Mouse (Mus musculus) midbrain, embryonic 16.5 days (tissue): ENCODE measurements around the gene Eef1akmt3. TPM values are rescaled to one million over a fixed set of nuclear protein-coding genes. Genes with fewer than 3 reads are reported as not detected.

Experiments used
- ATAC-seq: fragments of 200-750 bp; cut with Nextera tagmentation; 2 replicates; pipeline ENCODE4 v1.8.0; 2017; ENCODE audit warnings: moderate TSS enrichment
- H3K27ac ChIP-seq: fragments of 300-500 bp; sonication (generic); 2 replicates; pipeline ENCODE4 v1.5.1; 2014; ENCODE audit warnings: mild to moderate bottlenecking, low read length, mixed read lengths
- H3K27me3 ChIP-seq: fragments of 300-500 bp; sonication (generic); 2 replicates; pipeline ENCODE4 v1.6.1; 2014; ENCODE audit warnings: low read depth, low read length, mixed read lengths; ENCODE audit not compliant: control insufficient read depth, insufficient read depth
- H3K36me3 ChIP-seq: fragments of 300-500 bp; sonication (generic); 2 replicates; pipeline ENCODE4 v1.6.1; 2014; ENCODE audit warnings: mild to moderate bottlenecking, low read length, moderate library complexity, mixed read lengths; ENCODE audit not compliant: control insufficient read depth, insufficient read depth
- H3K4me1 ChIP-seq: fragments of 300-500 bp; sonication (generic); 2 replicates; pipeline ENCODE4 v1.6.1; 2014; ENCODE audit warnings: mild to moderate bottlenecking, low read length, mixed read lengths; ENCODE audit not compliant: control insufficient read depth, insufficient read depth
- H3K4me2 ChIP-seq: fragments of 300-500 bp; sonication (generic); 2 replicates; pipeline ENCODE4 v1.6.1; 2014; ENCODE audit warnings: mild to moderate bottlenecking, low read length, mixed read lengths
- H3K4me3 ChIP-seq: fragments of 300-500 bp; sonication (generic); 2 replicates; pipeline ENCODE4 v1.5.1; 2014; ENCODE audit warnings: low read depth, mild to moderate bottlenecking, low read length, moderate library complexity, mixed read lengths
- H3K9ac ChIP-seq: fragments of 300-500 bp; sonication (generic); 2 replicates; pipeline ENCODE4 v1.6.1; 2014; ENCODE audit warnings: low read depth, low read length, mixed read lengths
- H3K9me3 ChIP-seq: fragments of 300-500 bp; sonication (generic); replicated peaks from 2 replicates; pipeline ENCODE4 v1.6.1; 2014; ENCODE audit warnings: mild to moderate bottlenecking, low read length, mixed read lengths; ENCODE audit not compliant: control insufficient read depth, poor library complexity, severe bottlenecking
- WGBS: fragments of 180-500 bp; shearing (Covaris S2); extraction: QIAGEN DNeasy Blood & Tissue Kit; methylation state at CpG from one replicate; pipeline ENCODE4 v1.1.7; 2014; 5-methylcytosine and 5-hydroxymethylcytosine counted together
- polyA plus RNA-seq: library from polyadenylated mRNA; unstranded; fragments of >200 nt; fragmentation: Nextera tagmentation; extraction: Ambion mirVana; gene quantifications from 2 replicates; pipeline ENCODE4 v1.2.1, GENCODE M21; 2015

Gene Eef1akmt3
- polyA plus RNA-seq, 1 experiment from 2014 or later = 0.21 TPM

- H3K27ac ChIP-seq = no peak overlapping the region
- H3K36me3 ChIP-seq = peaks cover 16% of the 10 kb centered on the region
- ATAC-seq = no peak
- H3K9ac ChIP-seq = no peak overlapping the region
- no peak overlapping the region for H3K4me2 ChIP-seq
- H3K4me3 ChIP-seq = no peak overlapping the region
- no peaks in the 10 kb centered on the region for H3K4me1 ChIP-seq
- no peaks in the 10 kb centered on the region for H3K9me3 ChIP-seq
- H3K27me3 ChIP-seq = no peaks in the 10 kb centered on the region
- 91% methylated on average over 9 of the region's 9 CpGs for WGBS
Measured at GRCm38 (mm10) chr10:127001297-127001696, 40.0 kb downstream of the Eef1akmt3 start.

DNA sequence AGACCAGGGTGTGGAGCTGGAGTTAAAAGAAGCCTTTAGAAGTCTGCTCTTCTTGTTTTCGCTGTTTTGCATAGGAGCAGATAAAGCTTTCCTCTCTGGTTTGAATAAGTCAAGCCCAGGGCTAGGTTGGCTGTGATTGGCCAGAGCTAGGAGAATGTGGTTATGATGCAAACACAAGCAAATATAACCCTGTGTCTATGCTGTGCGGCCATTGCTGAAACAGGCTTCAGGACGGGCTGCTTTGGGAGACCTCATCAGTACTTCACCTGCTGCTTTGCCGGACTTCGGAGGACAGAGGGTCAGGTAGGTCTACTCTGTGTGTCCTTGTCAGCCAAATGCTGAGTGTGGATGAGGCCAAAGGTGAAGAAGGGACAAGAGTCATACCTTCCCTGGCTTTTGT, 40.8 kb downstream of the Eef1akmt3 start, which contains the start of gene Avil:
Gene Avil, plus strand, starts transcription at position 181 of the 400 bp plus-strand sequence.
- H3K4me2 ChIP-seq = no peak within 1 kb of the TSS
- H3K27me3 ChIP-seq = no peaks in the 10 kb centered on the region
- no peak; the same call in 1 of the 2 replicates for ATAC-seq
- H3K9me3 ChIP-seq = no peaks in the 10 kb centered on the region
- H3K4me3 ChIP-seq = no peak within 1 kb of the TSS
- no peak within 1 kb of the TSS for H3K9ac ChIP-seq
- peaks cover 19% of the 10 kb centered on the region for H3K36me3 ChIP-seq
- 88% methylated on average over 5 of the region's 5 CpGs for WGBS
- H3K27ac ChIP-seq = no peak within 1 kb of the TSS
- H3K4me1 ChIP-seq = no peaks in the 10 kb centered on the region

DNA sequence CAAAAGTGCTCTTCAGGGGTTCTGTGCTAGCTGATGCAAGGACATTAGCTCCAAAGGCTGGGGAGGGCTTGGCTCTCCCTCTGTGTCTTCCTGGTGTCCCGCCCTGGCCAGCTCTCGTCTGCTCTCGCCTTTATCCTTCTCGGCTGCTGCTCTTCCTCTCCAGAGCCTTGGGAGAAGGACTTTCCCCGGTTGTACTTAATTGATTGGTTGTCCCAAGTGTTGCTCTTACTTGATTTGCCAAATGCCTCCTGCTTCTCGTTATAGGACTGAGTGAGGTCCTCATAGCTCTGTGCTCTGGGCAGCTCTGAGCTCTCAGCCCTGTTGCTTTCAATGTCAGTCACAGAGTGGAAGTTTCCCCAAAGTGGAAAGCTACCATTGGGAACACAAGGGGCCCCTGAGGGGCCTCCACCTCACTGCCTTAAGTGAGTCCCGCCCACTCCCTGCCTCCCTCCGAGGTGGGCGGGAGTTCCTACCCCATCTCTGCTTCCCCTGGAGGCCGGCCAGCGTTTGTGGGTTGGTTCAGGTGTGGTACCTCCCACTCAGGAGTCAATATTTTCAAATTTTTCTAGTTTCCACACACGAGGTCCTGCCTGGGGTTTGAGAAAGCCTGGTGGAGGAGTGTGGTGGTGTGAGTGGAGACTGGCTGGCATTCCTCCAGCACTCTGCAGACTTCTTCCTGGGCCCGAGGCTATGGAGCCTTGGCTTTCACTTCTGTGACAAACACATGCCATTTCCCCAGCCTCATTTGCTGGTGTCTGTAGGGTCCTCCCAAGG, 43.8 kb downstream of the Eef1akmt3 start:
- H3K36me3 ChIP-seq = peaks cover 39% of the 10 kb centered on the region
- no peak for ATAC-seq
- no peak overlapping the region for H3K27ac ChIP-seq
- no peak overlapping the region for H3K9ac ChIP-seq
- H3K27me3 ChIP-seq = no peaks in the 10 kb centered on the region
- H3K4me2 ChIP-seq = no peak overlapping the region
- H3K4me1 ChIP-seq = no peaks in the 10 kb centered on the region
- 76% methylated on average over 13 of the region's 13 CpGs for WGBS
- H3K9me3 ChIP-seq = no peaks in the 10 kb centered on the region
- H3K4me3 ChIP-seq = no peak overlapping the region

DNA sequence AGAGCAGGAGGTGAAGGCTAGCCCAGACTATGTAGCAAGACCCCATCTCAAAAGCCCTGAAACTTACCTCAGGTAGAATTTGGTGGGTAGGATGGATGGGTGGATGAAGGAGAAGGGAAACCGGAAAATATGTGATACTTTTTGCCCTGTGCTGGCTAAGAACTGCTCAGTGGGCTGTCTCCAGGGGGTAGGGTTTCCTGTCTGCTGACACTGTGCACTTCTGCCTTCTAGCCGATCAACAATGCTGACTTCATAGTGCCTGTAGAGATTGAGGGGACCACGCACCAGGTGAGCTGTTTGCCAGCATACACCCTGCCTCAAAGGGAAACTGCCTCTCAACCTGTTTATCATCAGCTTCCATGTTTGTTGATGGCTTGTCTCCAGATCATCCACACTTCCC, 47.7 kb downstream of the Eef1akmt3 start:
- Histone ChIP-seq H3K9ac (no peak overlapping the region), H3K4me3 (no peak overlapping the region), H3K36me3 (peaks cover 37% of the 10 kb centered on the region), H3K4me2 (no peak overlapping the region), H3K27ac (no peak overlapping the region), H3K27me3 (no peaks in the 10 kb centered on the region), H3K4me1 (peaks cover 6% of the 10 kb centered on the region), H3K9me3 (no peaks in the 10 kb centered on the region)
- ATAC-seq = no peak
- 91% methylated on average over 3 of the region's 3 CpGs for WGBS

- Histone ChIP-seq H3K9ac (no peak overlapping the region; the same call in 1 of the 2 replicates), H3K4me3 (no peak overlapping the region), H3K27ac (no peak overlapping the region), H3K4me2 (no peak overlapping the region), H3K36me3 (peaks cover 24% of the 10 kb centered on the region), H3K4me1 (peaks cover 18% of the 10 kb centered on the region), H3K27me3 (no peaks in the 10 kb centered on the region), H3K9me3 (no peaks in the 10 kb centered on the region)
- ATAC-seq = no peak
- 73% methylated on average over 3 of the region's 3 CpGs for WGBS
Measured at GRCm38 (mm10) chr10:126991676-126992075, 49.6 kb downstream of the Eef1akmt3 start.

GRCm38 (mm10) chr10:126990313-126991056, 50.8 kb downstream of the Eef1akmt3 start:
- Histone ChIP-seq H3K27ac (no peak overlapping the region), H3K4me2 (no peak overlapping the region), H3K4me1 (peaks cover 22% of the 10 kb centered on the region), H3K36me3 (peaks cover 21% of the 10 kb centered on the region), H3K4me3 (no peak overlapping the region), H3K9me3 (no peaks in the 10 kb centered on the region), H3K9ac (no peak overlapping the region), H3K27me3 (no peaks in the 10 kb centered on the region)
- 61% methylated on average over 7 of the region's 7 CpGs for WGBS
- peak; percentile 57; the same call in 1 of the 2 replicates for ATAC-seq

DNA sequence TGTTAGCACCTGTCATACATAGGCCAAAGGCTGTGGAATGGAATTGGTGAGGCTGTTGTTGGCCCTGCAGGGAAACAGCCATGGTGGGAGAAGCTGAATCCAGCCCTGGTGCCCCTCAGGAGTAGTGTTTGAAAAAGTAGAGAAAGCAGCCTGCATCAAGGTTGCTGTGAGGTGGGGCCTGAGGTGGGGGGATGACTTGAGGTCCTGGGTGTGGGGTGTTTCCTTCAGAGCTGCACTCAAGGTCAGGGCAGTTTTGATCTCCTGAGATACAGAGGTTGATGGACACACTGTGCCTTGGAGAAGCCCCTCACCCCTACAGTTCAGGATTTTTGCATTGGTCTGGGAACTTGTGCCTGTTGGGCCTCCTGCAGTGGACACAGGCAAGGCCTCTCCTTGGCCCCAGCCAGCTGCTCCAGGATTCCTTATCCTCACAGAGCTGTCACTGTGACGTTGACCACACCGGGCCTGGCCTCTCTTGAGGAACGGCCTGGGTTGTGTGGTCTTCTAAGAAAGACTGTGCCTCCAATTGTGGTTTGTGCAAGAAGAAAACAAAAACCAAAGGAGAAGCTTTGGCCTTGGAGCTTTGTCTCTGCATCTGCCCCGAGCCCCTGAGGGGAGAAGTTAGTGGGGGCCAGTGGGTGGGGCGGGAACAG, 52.7 kb downstream of the Eef1akmt3 start:
- no peak overlapping the region for H3K9ac ChIP-seq

GRCm38 (mm10) chr10:126987183-126988118, 53.9 kb downstream of the Eef1akmt3 start:
- Histone ChIP-seq H3K27me3 (no peaks in the 10 kb centered on the region), H3K9ac (no peak overlapping the region), H3K4me3 (no peak overlapping the region), H3K9me3 (no peaks in the 10 kb centered on the region), H3K27ac (no peak overlapping the region), H3K4me2 (no peak overlapping the region), H3K4me1 (peaks cover 48% of the 10 kb centered on the region), H3K36me3 (peaks cover under 1% of the 10 kb centered on the region; the same call in 1 of the 2 replicates)
- ATAC-seq = no peak
- WGBS = 58% methylated on average over 8 of the region's 8 CpGs

More for the DNA sequence above, 52.7 kb downstream of the Eef1akmt3 start:
- Histone ChIP-seq H3K27me3 (no peaks in the 10 kb centered on the region), H3K4me1 (peaks cover 36% of the 10 kb centered on the region), H3K27ac (no peak overlapping the region), H3K4me2 (no peak overlapping the region), H3K9me3 (no peaks in the 10 kb centered on the region), H3K36me3 (peaks cover 8% of the 10 kb centered on the region), H3K4me3 (no peak overlapping the region)
- 68% methylated on average over 5 of the region's 5 CpGs for WGBS
- ATAC-seq = no peak
